In the genomic region with DNA sequence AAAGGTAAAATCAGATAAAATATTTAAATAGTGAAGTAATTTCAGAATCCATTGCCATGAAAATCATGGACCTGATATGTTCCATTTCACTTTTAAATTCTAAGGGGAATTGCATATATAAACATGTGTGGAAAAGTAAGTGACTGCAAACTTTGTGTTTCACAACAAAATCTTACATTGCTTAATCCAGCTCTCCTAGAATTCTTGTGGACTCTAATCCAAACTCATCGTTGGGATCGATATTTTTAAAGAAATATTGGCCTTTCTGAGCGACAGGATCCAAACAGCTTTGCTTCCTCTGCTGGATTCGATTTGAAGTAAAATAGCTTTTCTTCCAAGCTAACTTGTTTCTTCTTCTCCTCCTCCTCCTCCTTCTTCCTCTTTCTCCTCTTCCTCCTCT, we compare ENCODE assay signal across 18 mouse cellular contexts. TPM values are rescaled to one million over a fixed set of nuclear protein-coding genes. Genes with fewer than 3 reads are reported as not detected.
"Had no signal": no experiment of that assay in that cellular context is flagged by ENCODE, and none has a peak within 500 bp of the region (broad histone marks: within the 10 kb centered on the region; RNA-seq: fewer than 3 reads in every experiment).

No protein-coding gene starts in this region.

- DNase-seq: retina, postnatal 1 day; right cerebral cortex, adult 18-20 months; right cerebral cortex, postnatal 14 days; right cerebral cortex, postnatal 25 days; right cerebral cortex, postnatal 4 days; spleen, adult 18-20 months; thymus, adult 18-20 months; thymus, adult 2 months; thymus, postnatal 14 days; thymus, postnatal 25 days; thymus, postnatal 36 days; thymus, postnatal 4 days had no signal

- H3K27ac ChIP-seq: neural tube, embryonic 13.5 days; neural tube, embryonic 15.5 days; stomach, embryonic 15.5 days; stomach, postnatal 0 days had no signal

- H3K9ac ChIP-seq: neural tube, embryonic 13.5 days; neural tube, embryonic 15.5 days; stomach, embryonic 15.5 days had no signal

- H3K4me3 ChIP-seq: neural tube, embryonic 13.5 days; neural tube, embryonic 15.5 days; stomach, embryonic 15.5 days had no signal

- H3K36me3 ChIP-seq: neural tube, embryonic 13.5 days; neural tube, embryonic 15.5 days; stomach, embryonic 15.5 days had no signal

RNA-seq across cellular contexts. Expression of a gene that starts 6.1 kb away (rescaled TPM):
- total RNA-seq: neutrophil, adult 5-6 weeks had no signal
- polyA plus RNA-seq: urinary bladder, adult 2 months had no signal
